Mouse (Mus musculus) hindlimb bud, embryonic 11.5 days (tissue): ENCODE data around the gene Olfr1251.
"Not testable (repeated sequence)": the region's sequence is repeated elsewhere in the genome, so short reads cannot be mapped to it uniquely, and the experiment has no call there.

Source experiments
- DNase-seq: peaks from one replicate; pipeline ENCODE4 v3.0.0-alpha.2; 2012; ENCODE audit warnings: low read depth, low spot score; ENCODE audit errors: extremely low spot score

Gene Olfr1251

DNA sequence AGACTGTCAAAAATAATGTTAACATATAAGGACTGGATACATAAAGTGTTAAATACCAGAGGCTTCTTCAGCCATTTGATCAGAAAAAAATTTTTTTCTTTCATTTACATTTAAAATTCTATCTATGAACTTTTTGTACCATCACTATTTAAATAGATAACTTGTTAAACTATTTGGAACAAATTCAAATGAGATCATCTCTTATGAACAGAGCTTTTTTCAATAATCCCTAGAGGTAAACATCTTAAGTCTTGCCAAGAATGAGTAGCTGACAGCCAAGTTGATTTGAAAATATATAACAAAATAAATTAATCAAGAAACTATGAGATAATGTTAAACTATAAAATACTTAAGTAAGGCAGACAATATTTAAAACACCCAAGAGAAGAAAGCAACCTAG lies at the start of gene Olfr1251:
Gene Olfr1251, minus strand, starts transcription at position 101 of the 400 bp plus-strand sequence.
- no peak for DNase-seq

DNA sequence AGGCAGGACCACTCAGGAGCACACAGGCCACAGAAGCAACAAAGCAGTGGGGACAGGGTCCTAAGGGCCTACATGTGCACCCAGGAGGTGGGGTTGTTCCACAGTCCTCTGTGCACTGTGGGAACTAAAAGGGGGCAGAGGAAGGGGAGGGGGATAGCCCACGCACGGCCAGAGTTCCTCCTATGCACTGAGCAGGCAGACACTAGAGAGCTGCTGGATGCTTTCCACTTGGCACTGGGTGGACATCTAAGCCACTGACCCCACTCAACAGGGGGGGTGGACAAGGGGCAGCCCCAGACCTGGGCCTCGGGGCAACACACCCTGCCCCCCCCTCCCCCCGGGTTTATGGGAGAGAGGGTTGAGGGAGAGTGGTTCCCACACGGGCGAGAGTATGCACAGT lies 20.2 kb upstream of the Olfr1251 start:
- DNase-seq: no peak

DNA sequence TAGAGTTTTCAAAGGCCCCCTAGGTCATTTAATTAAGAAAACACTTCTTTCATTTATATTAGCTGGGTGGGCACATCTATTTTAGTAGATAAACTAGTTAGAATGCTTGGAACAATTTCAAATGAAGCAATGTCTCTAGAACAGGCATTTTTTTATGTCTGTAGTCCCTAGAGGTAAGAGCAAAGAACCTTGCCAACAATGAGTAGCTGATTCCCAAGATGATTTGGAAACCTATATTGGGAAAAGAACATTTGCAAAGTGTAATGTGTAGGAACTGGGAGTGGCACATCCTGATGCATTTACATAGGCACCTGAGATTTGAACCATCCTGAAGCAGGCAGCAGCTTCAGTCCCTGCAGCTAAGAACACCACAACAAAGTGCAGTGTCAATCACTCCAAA lies 10.4 kb downstream of the Olfr1251 start, which contains the start of gene Olfr1250:
Gene Olfr1250, minus strand, starts transcription at position 101 of the 400 bp plus-strand sequence.
- no peak for DNase-seq

DNA sequence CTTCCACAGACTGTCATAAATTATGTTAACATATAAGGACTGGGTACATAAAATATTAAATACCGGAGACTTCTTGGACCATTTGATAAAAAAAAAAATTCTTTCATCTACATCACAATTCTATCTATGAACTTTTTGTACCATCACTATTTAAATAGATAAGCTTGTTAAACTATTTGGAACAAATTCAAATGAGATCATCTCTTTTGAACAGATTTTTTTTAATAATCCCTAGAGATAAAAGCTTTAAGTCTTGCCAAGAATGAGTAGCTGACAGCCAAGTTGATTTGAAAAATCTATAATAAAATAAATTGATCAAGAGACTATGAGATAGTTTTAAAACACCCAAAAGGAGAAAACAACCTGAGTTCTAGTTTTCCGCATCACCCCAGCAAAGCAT lies 36.9 kb downstream of the Olfr1251 start, which contains the start of gene Olfr1249:
Gene Olfr1249, minus strand, starts transcription at position 101 of the 400 bp plus-strand sequence.
- DNase-seq: no peak

DNA sequence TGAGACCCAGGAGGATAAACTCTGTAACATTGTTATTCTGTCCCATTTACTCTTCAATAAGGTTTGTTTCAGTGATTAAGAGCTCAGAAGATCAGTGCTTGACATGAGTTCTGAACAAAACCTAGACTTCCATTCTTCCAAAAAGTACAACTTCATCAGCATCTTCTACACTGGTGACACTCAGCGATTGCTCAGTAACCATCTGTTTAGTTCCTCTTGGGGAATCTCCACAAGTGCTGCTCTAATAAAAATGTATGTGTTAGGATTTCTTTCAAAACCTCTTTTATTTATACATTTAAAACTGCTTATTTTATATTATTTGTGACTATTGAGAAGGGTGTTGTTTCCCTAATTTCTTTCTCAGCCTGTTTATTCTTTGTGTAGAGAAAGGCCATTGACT lies 53.6 kb downstream of the Olfr1251 start, which contains the start of gene Olfr1248:
Gene Olfr1248, minus strand, starts transcription at position 101 of the 400 bp plus-strand sequence.
- not testable (repeated sequence) for DNase-seq
